Mouse (Mus musculus) lung, postnatal 36 days (tissue): ENCODE measurements at regions not wholly inside any gene's neighbourhood (a gene's known extent, or its start where the extent isn't known, plus 50 kb on each side); places are given as distances from the start of the nearest gene placed in this dataset.

Source experiments
- DNase-seq: peaks from one replicate; pipeline ENCODE4 v3.0.0; 2022; ENCODE audit warnings: mixed read lengths

GRCm38 (mm10) chr4:131304361-131304777 lies 360.2 kb downstream of the Matn1 start:
- no peak for DNase-seq

- no peak for DNase-seq
Observed at GRCm38 (mm10) chr4:131314231-131314630, 370.0 kb downstream of the Matn1 start.

- no peak for DNase-seq
Observed at GRCm38 (mm10) chr4:131316041-131316440, 371.9 kb downstream of the Matn1 start.

GRCm38 (mm10) chr4:131322323-131322722 lies 378.1 kb downstream of the Matn1 start:
- DNase-seq = no peak

GRCm38 (mm10) chr4:131324486-131324885 lies 380.3 kb downstream of the Matn1 start:
- no peak for DNase-seq

GRCm38 (mm10) chr4:131325200-131325599 lies 381.0 kb downstream of the Matn1 start:
- DNase-seq = no peak

- DNase-seq = no peak
Observed at GRCm38 (mm10) chr4:131325609-131326008, 381.4 kb downstream of the Matn1 start.

- DNase-seq = no peak
Observed at GRCm38 (mm10) chr4:131329398-131329797, 385.2 kb downstream of the Matn1 start.

- DNase-seq = no peak
Observed at GRCm38 (mm10) chr4:131331646-131332045, 387.5 kb downstream of the Matn1 start.

- no peak for DNase-seq
Observed at GRCm38 (mm10) chr4:131336801-131337200, 392.6 kb downstream of the Matn1 start.

GRCm38 (mm10) chr4:131340993-131341695 lies 397.0 kb downstream of the Matn1 start:
- DNase-seq = no peak

GRCm38 (mm10) chr4:131346727-131347126 lies 402.5 kb downstream of the Matn1 start:
- DNase-seq = no peak

GRCm38 (mm10) chr4:131350268-131350667 lies 406.1 kb downstream of the Matn1 start:
- no peak for DNase-seq

GRCm38 (mm10) chr4:131354908-131355307 lies 410.7 kb downstream of the Matn1 start:
- DNase-seq = no peak

GRCm38 (mm10) chr4:131355526-131355991 lies 411.4 kb downstream of the Matn1 start:
- DNase-seq = peak; percentile 56

- no peak for DNase-seq
Observed at GRCm38 (mm10) chr4:131356316-131356715, 412.1 kb downstream of the Matn1 start.

- DNase-seq = no peak
Observed at GRCm38 (mm10) chr4:131363030-131363429, 418.8 kb downstream of the Matn1 start.

- peak; percentile 68 for DNase-seq
Observed at GRCm38 (mm10) chr4:131364671-131365252, 420.6 kb downstream of the Matn1 start.

GRCm38 (mm10) chr4:131366006-131366405 lies 421.8 kb downstream of the Matn1 start:
- DNase-seq = no peak

GRCm38 (mm10) chr4:131366656-131367055 lies 422.5 kb downstream of the Matn1 start:
- no peak for DNase-seq

GRCm38 (mm10) chr4:131372517-131372916 lies 428.3 kb downstream of the Matn1 start:
- DNase-seq = no peak

- no peak for DNase-seq
Observed at GRCm38 (mm10) chr4:131373172-131373571, 429.0 kb downstream of the Matn1 start.

GRCm38 (mm10) chr4:131374527-131375290 lies 430.5 kb downstream of the Matn1 start:
- no peak for DNase-seq

- DNase-seq = no peak
Observed at GRCm38 (mm10) chr4:131381063-131381462, 436.9 kb downstream of the Matn1 start.
